Comparison of ENCODE assay signal across 18 mouse cellular contexts in genomic region chr9:111287956-111288355, GRCm38 (mm10). TPM values are rescaled to one million over a fixed set of nuclear protein-coding genes. Genes with fewer than 3 reads are reported as not detected.
"Had no signal": no experiment of that assay in that cellular context is flagged by ENCODE, and none has a peak within 500 bp of the region (broad histone marks: within the 10 kb centered on the region; RNA-seq: fewer than 3 reads in every experiment).

No protein-coding gene starts in this region.

- DNase-seq: retina, postnatal 1 day; right cerebral cortex, adult 18-20 months; right cerebral cortex, postnatal 14 days; right cerebral cortex, postnatal 25 days; right cerebral cortex, postnatal 4 days; spleen, adult 18-20 months; thymus, adult 18-20 months; thymus, adult 2 months; thymus, postnatal 14 days; thymus, postnatal 25 days; thymus, postnatal 36 days; thymus, postnatal 4 days had no signal

- H3K9ac ChIP-seq: neural tube, embryonic 13.5 days; neural tube, embryonic 15.5 days; stomach, embryonic 15.5 days had no signal

- H3K36me3 ChIP-seq: neural tube, embryonic 13.5 days; neural tube, embryonic 15.5 days; stomach, embryonic 15.5 days had no signal

- H3K27ac ChIP-seq: neural tube, embryonic 13.5 days; neural tube, embryonic 15.5 days; stomach, embryonic 15.5 days; stomach, postnatal 0 days had no signal

- H3K4me2 ChIP-seq: neural tube, embryonic 13.5 days; neural tube, embryonic 15.5 days; stomach, embryonic 15.5 days had no signal

- H3K9me3 ChIP-seq: neural tube, embryonic 13.5 days; neural tube, embryonic 15.5 days; stomach, embryonic 15.5 days had no signal

- H3K4me3 ChIP-seq: neural tube, embryonic 13.5 days; neural tube, embryonic 15.5 days; stomach, embryonic 15.5 days had no signal

- H3K27me3 ChIP-seq: neural tube, embryonic 13.5 days; neural tube, embryonic 15.5 days; stomach, embryonic 15.5 days had no signal

RNA-seq across cellular contexts. Expression of gene Trank1, which starts 23.6 kb away (rescaled TPM):
- total RNA-seq: neutrophil, adult 5-6 weeks had no signal
- polyA plus RNA-seq: spleen, adult 2 months had no signal
